Mouse (Mus musculus) right cerebral cortex, postnatal 4 days (tissue): ENCODE measurements around the gene Gmppa.

Experiments
- DNase-seq: peaks from one replicate; pipeline ENCODE4 v3.0.0-alpha.2; 2022

Gene Gmppa

GRCm38 (mm10) chr1:75490785-75491551 is 55.2 kb downstream of the Gmppa start:
- DNase-seq, result no peak

- no peak for DNase-seq
These were observed 56.9 kb downstream of the Gmppa start for GRCm38 (mm10) chr1:75492579-75493170.
